Mouse (Mus musculus) forebrain, embryonic 14.5 days (tissue): ENCODE data around the gene Tenm2. TPM values are rescaled to one million over a fixed set of nuclear protein-coding genes. Genes with fewer than 3 reads are reported as not detected.

Source experiments
- ATAC-seq: fragments of 200-750 bp; cut with Nextera tagmentation; 2 replicates; pipeline ENCODE4 v1.8.0; 2017; ENCODE audit warnings: mild to moderate bottlenecking, moderate library complexity
- DNase-seq: peaks from one replicate; pipeline ENCODE4 v3.0.0-alpha.2; 2015; ENCODE audit warnings: low spot score
- H3K27ac ChIP-seq: fragments of 300-500 bp; sonication (generic); 2 replicates; pipeline ENCODE4 v1.5.1; 2014; ENCODE audit warnings: low read depth, mild to moderate bottlenecking, control low read depth, low read length, moderate library complexity
- H3K27me3 ChIP-seq: fragments of 300-500 bp; sonication (generic); replicated peaks from 2 replicates; pipeline ENCODE4 v1.6.1; 2014; ENCODE audit warnings: low read length, control low read depth, mixed read lengths; ENCODE audit not compliant: control insufficient read depth, insufficient read depth
- H3K36me3 ChIP-seq: fragments of 300-500 bp; sonication (generic); 2 replicates; pipeline ENCODE4 v1.6.1; 2014; ENCODE audit warnings: low read length, control low read depth; ENCODE audit not compliant: control insufficient read depth, insufficient read depth
- H3K4me1 ChIP-seq: fragments of 300-500 bp; sonication (generic); 2 replicates; pipeline ENCODE4 v1.6.1; 2014; ENCODE audit warnings: antibody characterized with exemption, low read length, control low read depth; ENCODE audit not compliant: control insufficient read depth, insufficient read depth
- H3K4me2 ChIP-seq: fragments of 300-500 bp; sonication (generic); 2 replicates; pipeline ENCODE4 v1.6.1; 2014; ENCODE audit warnings: mild to moderate bottlenecking, control low read depth, low read length
- H3K4me3 ChIP-seq: fragments of 300-500 bp; sonication (generic); 2 replicates; pipeline ENCODE4 v1.5.1; 2014; ENCODE audit warnings: low read depth, low read length, control low read depth
- H3K9ac ChIP-seq: fragments of 300-500 bp; sonication (generic); 2 replicates; pipeline ENCODE4 v1.6.1; 2014; ENCODE audit warnings: mild to moderate bottlenecking, low read length, control low read depth, moderate library complexity
- H3K9me3 ChIP-seq: fragments of 300-500 bp; sonication (generic); replicated peaks from 2 replicates; pipeline ENCODE4 v1.6.1; 2016; ENCODE audit warnings: low read length, control low read depth, mixed read lengths; ENCODE audit not compliant: control insufficient read depth
- WGBS: fragments of 180-500 bp; shearing (Covaris S2); extraction: QIAGEN DNeasy Blood & Tissue Kit; methylation state at CpG from one replicate; pipeline ENCODE4 v1.1.7; 2014; 5-methylcytosine and 5-hydroxymethylcytosine counted together
- polyA plus RNA-seq: library from polyadenylated mRNA; unstranded; fragments of >200 nt; fragmentation: Nextera tagmentation; extraction: Ambion mirVana; gene quantifications from 2 replicates; pipeline ENCODE4 v1.2.1, GENCODE M21; 2014

The Tenm2 gene
- polyA plus RNA-seq, 1 experiment from 2014 or later, result 16.0 TPM

- Histone ChIP-seq H3K9ac (no peak overlapping the region), H3K9me3 (no peaks in the 10 kb centered on the region), H3K4me3 (no peak overlapping the region), H3K4me1 (peaks cover 28% of the 10 kb centered on the region), H3K27me3 (no peaks in the 10 kb centered on the region), H3K4me2 (peak overlapping the region; percentile 23; the same call in 1 of the 2 replicates), H3K36me3 (no peaks in the 10 kb centered on the region), H3K27ac (no peak overlapping the region)
- DNase-seq, result no peak
- no peak for ATAC-seq
- WGBS, result 56% methylated on average over 5 of the region's 5 CpGs
These were observed 561.6 kb downstream of the Tenm2 start for GRCm38 (mm10) chr11:36674141-36674540.

GRCm38 (mm10) chr11:36671196-36671595 is 564.6 kb downstream of the Tenm2 start:
- Histone ChIP-seq H3K27ac (no peak overlapping the region), H3K4me1 (peaks cover 24% of the 10 kb centered on the region)
- no peak for ATAC-seq

DNA sequence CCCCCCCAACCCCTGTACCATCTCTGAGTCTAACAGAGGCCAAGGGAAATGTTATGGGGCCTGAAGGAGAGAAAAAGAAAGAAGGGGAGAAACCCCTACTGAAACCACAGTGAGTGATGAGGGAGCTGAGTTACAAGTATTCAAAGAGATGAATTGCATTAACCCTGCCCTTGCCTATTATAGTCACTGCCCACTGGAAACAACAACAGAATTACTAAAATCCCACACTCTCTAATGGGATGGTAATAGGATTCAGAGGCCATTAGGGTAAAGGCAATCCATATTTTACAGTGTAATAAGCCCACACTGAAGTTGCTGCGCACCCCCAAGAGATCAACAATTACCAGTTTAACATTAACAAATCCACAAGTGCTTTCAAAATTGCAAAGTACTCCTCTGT is 571.7 kb downstream of the Tenm2 start:
- no peak overlapping the region for H3K27ac ChIP-seq
- H3K9ac ChIP-seq, result no peak overlapping the region
- 73% methylated on average over 1 of the region's 1 CpGs for WGBS
- DNase-seq, result no peak
- no peak overlapping the region for H3K4me3 ChIP-seq
- no peaks in the 10 kb centered on the region for H3K9me3 ChIP-seq
- H3K27me3 ChIP-seq, result no peaks in the 10 kb centered on the region
- H3K36me3 ChIP-seq, result no peaks in the 10 kb centered on the region
- H3K4me1 ChIP-seq, result peaks cover 5% of the 10 kb centered on the region; the same call in 1 of the 2 replicates
- H3K4me2 ChIP-seq, result no peak overlapping the region
- no peak for ATAC-seq

More at GRCm38 (mm10) chr11:36671196-36671595, 564.6 kb downstream of the Tenm2 start:
- Histone ChIP-seq H3K4me2 (peak overlapping the region; percentile 23), H3K9ac (no peak overlapping the region; the same call in 1 of the 2 replicates), H3K9me3 (no peaks in the 10 kb centered on the region), H3K36me3 (no peaks in the 10 kb centered on the region), H3K27me3 (no peaks in the 10 kb centered on the region), H3K4me3 (no peak overlapping the region)
- WGBS, result 52% methylated on average over 9 of the region's 9 CpGs
- DNase-seq, result peak; percentile 19

DNA sequence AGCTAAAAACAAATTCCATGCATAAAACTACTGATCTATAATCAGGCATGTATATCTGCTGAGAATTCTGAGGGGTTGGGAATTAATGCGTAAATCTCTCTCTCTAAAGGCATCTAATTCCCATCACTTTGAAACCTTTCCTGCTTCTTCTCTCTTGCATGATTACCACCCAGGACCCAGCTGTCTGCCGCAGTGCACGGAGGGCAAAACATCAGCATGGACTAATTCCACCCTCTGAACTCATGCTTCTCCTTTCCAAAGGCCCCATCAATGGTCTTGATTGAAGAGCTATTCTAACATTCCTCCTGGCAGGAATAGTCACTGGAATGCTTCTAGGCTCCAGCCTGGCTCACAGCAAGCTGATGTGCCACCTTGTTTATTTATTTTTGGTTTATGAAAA is 572.2 kb downstream of the Tenm2 start:
- Histone ChIP-seq H3K4me1 (peaks cover 5% of the 10 kb centered on the region; the same call in 1 of the 2 replicates), H3K9ac (no peak overlapping the region), H3K4me2 (no peak overlapping the region), H3K27ac (no peak overlapping the region), H3K36me3 (no peaks in the 10 kb centered on the region), H3K9me3 (no peaks in the 10 kb centered on the region), H3K27me3 (no peaks in the 10 kb centered on the region), H3K4me3 (no peak overlapping the region)
- ATAC-seq (no peak), DNase-seq (no peak)
- 56% methylated on average over 3 of the region's 3 CpGs for WGBS

DNA sequence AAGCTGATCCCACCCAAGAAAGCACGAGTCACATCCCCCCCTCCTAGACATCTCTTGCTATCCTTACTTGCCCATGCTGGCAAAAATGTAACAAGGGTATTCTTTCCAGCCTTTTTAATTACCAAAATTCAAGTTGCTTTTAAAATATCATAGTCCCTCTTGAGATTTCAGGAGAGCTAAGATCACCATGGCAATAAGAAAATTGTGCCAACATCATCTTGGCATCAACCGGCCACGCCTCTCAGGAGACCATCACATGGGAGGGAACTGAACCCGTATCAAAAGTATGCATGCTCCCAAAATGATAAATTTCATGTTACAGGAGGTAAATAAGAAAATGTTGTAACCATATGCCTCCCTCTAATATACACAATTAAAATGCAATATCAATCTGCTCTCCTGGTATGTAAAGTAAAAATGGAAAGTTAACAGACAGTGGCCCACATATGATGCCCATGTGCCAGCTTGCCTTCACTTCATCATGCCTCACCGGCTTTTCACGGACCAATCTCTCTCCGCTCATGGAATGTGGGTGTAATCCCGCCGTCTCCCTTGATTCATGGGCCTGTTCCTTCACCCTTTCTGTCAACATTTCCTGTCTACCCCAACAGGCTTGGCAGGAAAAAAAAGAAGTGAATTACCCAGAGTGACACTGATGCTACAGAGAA is 582.0 kb downstream of the Tenm2 start:
- H3K36me3 ChIP-seq, result no peaks in the 10 kb centered on the region
- H3K9me3 ChIP-seq, result no peaks in the 10 kb centered on the region
- H3K4me3 ChIP-seq, result no peak overlapping the region
- DNase-seq (peak; percentile 23), ATAC-seq (peak; percentile 32; the same call in 1 of the 2 replicates)
- no peak overlapping the region; the same call in 1 of the 2 replicates for H3K27ac ChIP-seq
- no peak overlapping the region for H3K4me2 ChIP-seq
- peaks cover 3% of the 10 kb centered on the region; the same call in 1 of the 2 replicates for H3K4me1 ChIP-seq
- WGBS, result 77% methylated on average over 9 of the region's 9 CpGs
- H3K9ac ChIP-seq, result no peak overlapping the region
- H3K27me3 ChIP-seq, result no peaks in the 10 kb centered on the region

- Histone ChIP-seq H3K4me3 (no peak overlapping the region), H3K4me2 (no peak overlapping the region), H3K27me3 (no peaks in the 10 kb centered on the region), H3K9me3 (no peaks in the 10 kb centered on the region), H3K4me1 (peaks cover 9% of the 10 kb centered on the region), H3K27ac (no peak overlapping the region), H3K9ac (no peak overlapping the region), H3K36me3 (no peaks in the 10 kb centered on the region)
- 11% methylated on average over 1 of the region's 1 CpGs for WGBS
- DNase-seq (peak; percentile 35), ATAC-seq (peak; percentile 44)
These were observed 588.6 kb downstream of the Tenm2 start for GRCm38 (mm10) chr11:36647179-36647578.

GRCm38 (mm10) chr11:36635082-36635481 is 600.7 kb downstream of the Tenm2 start:
- peak; percentile 36 for DNase-seq
- Histone ChIP-seq H3K9ac (no peak overlapping the region), H3K4me1 (peaks cover 10% of the 10 kb centered on the region), H3K27ac (no peak overlapping the region), H3K4me3 (no peak overlapping the region), H3K9me3 (no peaks in the 10 kb centered on the region), H3K27me3 (no peaks in the 10 kb centered on the region), H3K36me3 (no peaks in the 10 kb centered on the region), H3K4me2 (no peak overlapping the region)
- peak; percentile 52; the same call in 1 of the 2 replicates for ATAC-seq
- WGBS, result 24% methylated on average over 6 of the region's 6 CpGs

- Histone ChIP-seq H3K9me3 (no peaks in the 10 kb centered on the region), H3K27ac (no peak overlapping the region), H3K9ac (no peak overlapping the region), H3K27me3 (no peaks in the 10 kb centered on the region), H3K4me3 (no peak overlapping the region), H3K36me3 (no peaks in the 10 kb centered on the region), H3K4me1 (peaks cover 10% of the 10 kb centered on the region), H3K4me2 (no peak overlapping the region)
- no peak for ATAC-seq
- no peak for DNase-seq
These were observed 603.6 kb downstream of the Tenm2 start for GRCm38 (mm10) chr11:36632201-36632600.

DNA sequence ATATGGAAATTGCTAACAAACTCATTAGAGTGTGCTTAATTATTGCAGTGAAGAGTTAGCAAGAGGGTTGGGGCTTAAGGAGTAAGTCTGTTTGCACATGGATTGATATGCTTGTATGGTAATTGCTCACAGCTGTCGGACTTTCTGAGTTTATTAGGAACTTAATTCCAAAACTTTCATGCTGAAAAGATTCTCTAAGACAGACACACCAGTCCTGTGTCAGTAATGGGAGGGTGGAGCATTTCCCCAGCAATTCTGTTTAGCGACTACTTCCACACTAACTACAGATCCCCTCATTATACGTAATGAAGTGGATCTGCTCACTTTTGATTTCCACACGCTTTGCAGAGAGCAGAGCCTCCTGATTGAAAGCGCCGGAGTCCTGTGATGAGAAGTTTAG is 622.0 kb downstream of the Tenm2 start:
- H3K9ac ChIP-seq, result no peak overlapping the region
- H3K36me3 ChIP-seq, result no peaks in the 10 kb centered on the region
- H3K4me1 ChIP-seq, result peaks cover 5% of the 10 kb centered on the region; the same call in 1 of the 2 replicates
- no peak overlapping the region for H3K27ac ChIP-seq
- H3K27me3 ChIP-seq, result no peaks in the 10 kb centered on the region
- peak overlapping the region; percentile 18; the same call in 1 of the 2 replicates for H3K4me2 ChIP-seq
- no peak overlapping the region for H3K4me3 ChIP-seq
- WGBS, result 23% methylated on average over 6 of the region's 6 CpGs
- peak; percentile 41 for DNase-seq
- ATAC-seq, result no peak
- H3K9me3 ChIP-seq, result no peaks in the 10 kb centered on the region
